ENCODE assay signal across 8 mouse cellular contexts in genomic region chr1:43474535-43475409, GRCm38 (mm10). TPM values are rescaled to one million over a fixed set of nuclear protein-coding genes. Genes with fewer than 3 reads are reported as not detected.
DNase-seq lines count a peak whose midpoint lies in the region; ATAC-seq and TF ChIP-seq lines count a peak whose summit lies in the region.
"Had no signal": no experiment of that assay in that cellular context is flagged by ENCODE, and none has a peak within 500 bp of the region (broad histone marks: within the 10 kb centered on the region; RNA-seq: fewer than 3 reads in every experiment).

No protein-coding gene starts in this region.

- peak; percentile 48 for DNase-seq in CD4-positive helper T cell, adult 2 months (ENCODE audit: low read depth, low spot score)
- peak; percentile 89 for DNase-seq in MN1 (ENCODE audit: low spot score)
- DNase-seq in heart, postnatal 0 days (ENCODE audit: low spot score) = peak; percentile 48
- DNase-seq in kidney, postnatal 4 days = peak; percentile 17 to 52
- peak; percentile 29 for DNase-seq in midbrain, postnatal 0 days (ENCODE audit: low spot score)
- DNase-seq in left cerebral cortex, adult 8-10 months (ENCODE audit: low spot score in 2 of 2) = no peak

- ATAC-seq in common myeloid progenitor, adult 5-6 weeks (replicated peaks; ENCODE audit: low read depth, poor library complexity, severe bottlenecking) = peak; percentile 42; the same call in 1 of the 2 replicates
- ATAC-seq in heart, postnatal 0 days (ENCODE audit: insufficient read depth, low read depth) = peak; percentile 55; the same call in 1 of the 2 replicates
- no peak for ATAC-seq in midbrain, postnatal 0 days (ENCODE audit: low FRiP score)

- peak overlapping the region; percentile 64 for H3K27ac ChIP-seq in heart, postnatal 0 days (ENCODE audit: low read depth)
- no peak overlapping the region for H3K27ac ChIP-seq in midbrain, postnatal 0 days (ENCODE audit: low read depth, low read length)
- H3K27ac ChIP-seq: embryonic facial prominence, embryonic 15.5 days had no signal

- WGBS in heart, postnatal 0 days = 47% methylated on average over 6 of the region's 6 CpGs
- WGBS in midbrain, postnatal 0 days = 78% methylated on average over 6 of the region's 6 CpGs

- peak overlapping the region; percentile 2; the same call in 1 of the 2 replicates for H3K9ac ChIP-seq in heart, postnatal 0 days (replicated peaks; ENCODE audit: low read depth, low read length)
- H3K9ac ChIP-seq in midbrain, postnatal 0 days (replicated peaks; ENCODE audit: low read length, poor library complexity, severe bottlenecking) = 0 out of 2 replicates have a peak overlapping the region, but pooled peaks have one; percentile 29
- H3K9ac ChIP-seq: embryonic facial prominence, embryonic 15.5 days had no signal

- no peaks in the 10 kb centered on the region for H3K27me3 ChIP-seq in heart, postnatal 0 days (ENCODE audit: control insufficient read depth, insufficient read depth, low read length)
- no peaks in the 10 kb centered on the region for H3K27me3 ChIP-seq in midbrain, postnatal 0 days (ENCODE audit: insufficient read depth, low read length)
- H3K27me3 ChIP-seq: embryonic facial prominence, embryonic 15.5 days had no signal

- H3K4me2 ChIP-seq in heart, postnatal 0 days (ENCODE audit: low read depth, low read length) = peak overlapping the region; percentile 11; the same call in 1 of the 2 replicates
- no peak overlapping the region for H3K4me2 ChIP-seq in midbrain, postnatal 0 days (ENCODE audit: low read depth, low read length, poor library complexity, severe bottlenecking)
- H3K4me2 ChIP-seq: embryonic facial prominence, embryonic 15.5 days had no signal

- no peak for TF ChIP-seq EP300 in heart, postnatal 0 days (IDR thresholded peaks at IDR 0.05; ENCODE audit: low read depth)

- H3K4me1 ChIP-seq in heart, postnatal 0 days (ENCODE audit: control insufficient read depth, insufficient read depth) = peaks cover 31% of the 10 kb centered on the region
- H3K4me1 ChIP-seq in midbrain, postnatal 0 days (ENCODE audit: insufficient read depth, low read length) = peaks cover 2% of the 10 kb centered on the region; the same call in 1 of the 2 replicates

- no peaks in the 10 kb centered on the region for H3K9me3 ChIP-seq in heart, postnatal 0 days (replicated peaks; ENCODE audit: control insufficient read depth, low read length)
- H3K9me3 ChIP-seq in midbrain, postnatal 0 days (ENCODE audit: low read length) = no peaks in the 10 kb centered on the region
- H3K9me3 ChIP-seq: embryonic facial prominence, embryonic 15.5 days had no signal

- no peaks in the 10 kb centered on the region for H3K36me3 ChIP-seq in heart, postnatal 0 days (replicated peaks; ENCODE audit: control insufficient read depth, insufficient read depth, low read length)
- no peaks in the 10 kb centered on the region for H3K36me3 ChIP-seq in midbrain, postnatal 0 days (ENCODE audit: insufficient read depth, low read length)
- H3K36me3 ChIP-seq: embryonic facial prominence, embryonic 15.5 days had no signal

- H3K4me3 ChIP-seq in heart, postnatal 0 days (ENCODE audit: low read depth, low read length) = no peak overlapping the region
- no peak overlapping the region for H3K4me3 ChIP-seq in midbrain, postnatal 0 days (ENCODE audit: low read depth, low read length)
- H3K4me3 ChIP-seq: embryonic facial prominence, embryonic 15.5 days had no signal

- TF ChIP-seq CTCF in heart, postnatal 0 days (IDR thresholded peaks at IDR 0.05; ENCODE audit: low read depth) = no peak
- TF ChIP-seq CTCF in midbrain, postnatal 0 days (IDR thresholded peaks at IDR 0.05) = no peak

RNA-seq across cellular contexts. Expression of gene Nck2, which starts 30.4 kb away (rescaled TPM):
- total RNA-seq in common myeloid progenitor, adult 5-6 weeks (2017) = 16.6 and 25.2 TPM in 2 replicates
- 47.8 and 49.7 TPM in 2 replicates for total RNA-seq in heart, postnatal 0 days (2014; rRNA removed; ENCODE audit: low replicate concordance)
- 17.6 and 17.7 TPM in 2 replicates for polyA plus RNA-seq in heart, postnatal 0 days (2015; fragmentation: Nextera tagmentation; extraction: Ambion mirVana)
- total RNA-seq in midbrain, postnatal 0 days (2014; rRNA removed) = 54.9 and 63.5 TPM in 2 replicates
- polyA plus RNA-seq in midbrain, postnatal 0 days (2015; fragmentation: Nextera tagmentation; extraction: Ambion mirVana) = 28.3 and 30.2 TPM in 2 replicates
- total RNA-seq in left cerebral cortex, adult 8-10 months (2022) = 10 to 100 TPM; 30.7 to 38.3 (median 34.9) TPM

Comparison
In these comparisons a context has a peak if more than half of its experiments do, and no peak if none do; other contexts are left out.
1. DNase-seq: peak in CD4-positive helper T cell, adult 2 months (single experiment), MN1 (single experiment), heart, postnatal 0 days (single experiment), kidney, postnatal 4 days (2 of 2) and midbrain, postnatal 0 days (single experiment); none in left cerebral cortex, adult 8-10 months (0 of 2).